Mouse (Mus musculus) left cerebral cortex, postnatal 10 days (tissue): ENCODE results near the gene Gm29094. TPM values are rescaled to one million over a fixed set of nuclear protein-coding genes. Genes with fewer than 3 reads are reported as not detected.
"Not testable (repeated sequence)": the region's sequence is repeated elsewhere in the genome, so short reads cannot be mapped to it uniquely, and the experiment has no call there.

ENCODE experiments used
- DNase-seq, 2 experiments: peaks; one replicate each; pipeline ENCODE4 v3.0.0; 2021 to 2022; ENCODE audit warnings: low spot score in 2 of 2, mixed read lengths in 1 of 2; ENCODE audit errors: extremely low spot score in 1 of 2
- intact Hi-C: fragments of 180-260 bp; cut with DNase I; formaldehyde crosslinking; loops from one replicate; pipeline ENCODE4 v1.15.1; 2025
- total RNA-seq, 2 experiments: library from RNA; stranded (reverse); gene quantifications; 2 replicates each; pipeline ENCODE4 v1.2.3; 2021

Gm29094 gene
- total RNA-seq: not detected

GRCm38 (mm10) chr9:89198969-89199416 is at the start of gene Gm29094, which contains the start of gene Bcl2a1b:
TSS of gene Gm29094 (plus strand) at chr9:89199379.
TSS of gene Bcl2a1b (plus strand) at chr9:89199209.
- not testable (repeated sequence) for DNase-seq

GRCm38 (mm10) chr9:89172539-89172938 is 26.6 kb upstream of the Gm29094 start:
- intact Hi-C loops: not testable (repeated sequence)

More at GRCm38 (mm10) chr9:89198969-89199416, at the start of gene Gm29094, which contains the start of gene Bcl2a1b:
- intact Hi-C loops: not testable (repeated sequence)

GRCm38 (mm10) chr9:89178833-89179232 is 20.3 kb upstream of the Gm29094 start:
- intact Hi-C loops: not testable (repeated sequence)
- peak; percentile 47 to 56 for DNase-seq

More at GRCm38 (mm10) chr9:89172539-89172938, 26.6 kb upstream of the Gm29094 start:
- DNase-seq: not testable (repeated sequence)

GRCm38 (mm10) chr9:89179469-89179868 is 19.7 kb upstream of the Gm29094 start:
- intact Hi-C loops, DNase-seq: not testable (repeated sequence)

- DNase-seq, intact Hi-C loops: not testable (repeated sequence)
Observed at GRCm38 (mm10) chr9:89187006-89187405, 12.2 kb upstream of the Gm29094 start.

GRCm38 (mm10) chr9:89195483-89195882 is 3.7 kb upstream of the Gm29094 start:
- intact Hi-C loops, DNase-seq: not testable (repeated sequence)

- intact Hi-C loops, DNase-seq: not testable (repeated sequence)
Observed at GRCm38 (mm10) chr9:89197509-89197908, 1.7 kb upstream of the Gm29094 start.

GRCm38 (mm10) chr9:89198349-89198748 is 830 bp upstream of the Gm29094 start:
- intact Hi-C loops, DNase-seq: not testable (repeated sequence)

- intact Hi-C loops, DNase-seq: not testable (repeated sequence)
Observed at GRCm38 (mm10) chr9:89202256-89202655, 3.1 kb downstream of the Gm29094 start.

- DNase-seq, intact Hi-C loops: not testable (repeated sequence)
Observed at GRCm38 (mm10) chr9:89208939-89209338, 9.8 kb downstream of the Gm29094 start.

- DNase-seq, intact Hi-C loops: not testable (repeated sequence)
Observed at GRCm38 (mm10) chr9:89210353-89211064, 11.3 kb downstream of the Gm29094 start, which contains the start of gene Mthfs. TSS of gene Mthfs (plus strand) at chr9:89210676.

GRCm38 (mm10) chr9:89211065-89211858 is 12.1 kb downstream of the Gm29094 start:
- intact Hi-C loops: not testable (repeated sequence)
- peak; percentile 85 to 94 for DNase-seq

GRCm38 (mm10) chr9:89212428-89212827 is 13.2 kb downstream of the Gm29094 start:
- intact Hi-C loops: not testable (repeated sequence)
- DNase-seq: peak; percentile 40 to 50

GRCm38 (mm10) chr9:89218174-89218573 is 19.0 kb downstream of the Gm29094 start:
- intact Hi-C loops, DNase-seq: not testable (repeated sequence)

- DNase-seq, intact Hi-C loops: not testable (repeated sequence)
Observed at GRCm38 (mm10) chr9:89219668-89220067, 20.5 kb downstream of the Gm29094 start.

- DNase-seq, intact Hi-C loops: not testable (repeated sequence)
Observed at GRCm38 (mm10) chr9:89220704-89221287, 21.6 kb downstream of the Gm29094 start.

GRCm38 (mm10) chr9:89226071-89226470 is 26.9 kb downstream of the Gm29094 start:
- intact Hi-C loops: loop anchor here (5.0 kb wide), 2 partner anchors 451 to 519 kb away; no protein-coding TSS in a partner anchor
- peak in 1 of 2 experiments; percentile 44 for DNase-seq

- no peak for DNase-seq
- intact Hi-C loops: loop anchor here (5.0 kb wide), 2 partner anchors 449 to 521 kb away; no protein-coding TSS in a partner anchor
Observed at GRCm38 (mm10) chr9:89228122-89228521, 28.9 kb downstream of the Gm29094 start.
